Mouse (Mus musculus): ENCODE measurements around the gene Scd2. TPM values are rescaled to one million over a fixed set of nuclear protein-coding genes. Genes with fewer than 3 reads are reported as not detected.

Gene Scd2
- polyA plus RNA-seq, 1 experiment from 2014 or later = 293 TPM

DNA sequence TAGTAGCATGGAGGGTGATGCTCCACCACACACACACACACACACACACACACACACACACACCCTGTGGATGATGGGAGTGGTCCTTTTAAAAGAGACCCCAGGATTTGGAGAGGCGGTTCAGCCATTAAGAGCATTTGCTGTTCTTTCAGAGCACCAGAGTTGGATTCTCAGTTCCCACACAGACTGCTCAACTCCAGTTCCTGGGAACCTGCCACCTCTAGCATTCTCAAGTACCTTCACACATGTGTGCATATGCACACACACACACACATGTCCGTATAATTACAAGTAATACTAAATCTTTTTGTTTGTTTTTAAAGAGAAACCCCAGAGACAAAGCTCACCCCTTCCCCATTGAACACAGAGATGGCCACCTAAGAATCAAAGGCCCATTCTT, 1.4 kb upstream of the Scd2 start:
- 71% methylated on average over 2 of the region's 2 CpGs for WGBS
- H3K4me1 ChIP-seq (ENCODE audit: control insufficient read depth, insufficient read depth, low read length) = peaks cover 25% of the 10 kb centered on the region
- no peak overlapping the region for H3K4me2 ChIP-seq (ENCODE audit: low read depth, low read length)
- no peaks in the 10 kb centered on the region for H3K9me3 ChIP-seq (ENCODE audit: control insufficient read depth, low read length)
- no peak for ATAC-seq (ENCODE audit: low read depth)
- no peak overlapping the region; the same call in 1 of the 2 replicates for H3K27ac ChIP-seq (ENCODE audit: low read depth, low read length)
- no peak overlapping the region for H3K4me3 ChIP-seq (ENCODE audit: low read depth, low read length)
- no peaks in the 10 kb centered on the region for H3K27me3 ChIP-seq (ENCODE audit: control insufficient read depth, insufficient read depth, low read length)
- H3K9ac ChIP-seq (replicated peaks; ENCODE audit: low read depth, low read length) = no peak overlapping the region
- H3K36me3 ChIP-seq (ENCODE audit: control insufficient read depth, insufficient read depth, low read length) = peaks cover 4% of the 10 kb centered on the region; the same call in 1 of the 2 replicates

GRCm38 (mm10) chr19:44292483-44292882, 991 bp upstream of the Scd2 start:
- H3K4me2 ChIP-seq (ENCODE audit: low read depth, low read length) = peak overlapping the region; percentile 95
- no peak overlapping the region for H3K9ac ChIP-seq (replicated peaks; ENCODE audit: low read depth, low read length)
- H3K27ac ChIP-seq (ENCODE audit: low read depth, low read length) = peak overlapping the region; percentile 97
- no peaks in the 10 kb centered on the region for H3K27me3 ChIP-seq (ENCODE audit: control insufficient read depth, insufficient read depth, low read length)
- no peak overlapping the region for H3K4me3 ChIP-seq (ENCODE audit: low read depth, low read length)
- H3K4me1 ChIP-seq (ENCODE audit: control insufficient read depth, insufficient read depth, low read length) = peaks cover 29% of the 10 kb centered on the region
- no peaks in the 10 kb centered on the region for H3K9me3 ChIP-seq (ENCODE audit: control insufficient read depth, low read length)
- peaks cover 8% of the 10 kb centered on the region; the same call in 1 of the 2 replicates for H3K36me3 ChIP-seq (ENCODE audit: control insufficient read depth, insufficient read depth, low read length)
- no peak for ATAC-seq (ENCODE audit: low read depth)
- WGBS = 36% methylated on average over 3 of the region's 3 CpGs

GRCm38 (mm10) chr19:44293769-44294551, 486 bp downstream of the Scd2 start:
- ATAC-seq (ENCODE audit: low read depth) = peak; percentile 98
- WGBS = under 1% methylated on average over 29 of the region's 31 CpGs

DNA sequence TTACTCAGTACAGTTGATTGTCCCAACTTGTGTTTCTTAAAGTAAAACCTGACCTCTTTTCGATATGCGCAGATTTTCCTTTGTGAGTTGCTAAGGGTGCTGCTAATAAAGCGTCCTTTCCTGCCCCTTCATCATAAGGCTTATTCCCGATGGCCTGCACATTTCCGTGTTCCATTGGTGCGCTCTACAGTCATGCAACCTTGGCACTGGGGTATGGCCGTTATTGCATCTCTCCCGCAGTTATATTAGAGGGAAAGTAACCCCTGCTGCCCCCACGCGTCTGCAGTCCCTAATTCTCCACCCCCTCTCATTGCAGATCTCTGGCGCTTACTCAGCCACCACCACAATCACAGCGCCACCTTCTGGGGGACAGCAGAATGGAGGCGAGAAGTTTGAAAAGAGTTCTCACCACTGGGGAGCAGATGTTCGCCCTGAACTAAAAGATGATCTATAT, 1.1 kb downstream of the Scd2 start:
- Histone ChIP-seq H3K9me3 (ENCODE audit: control insufficient read depth, low read length) (no peaks in the 10 kb centered on the region), H3K4me1 (ENCODE audit: control insufficient read depth, insufficient read depth, low read length) (peaks cover 48% of the 10 kb centered on the region), H3K4me3 (ENCODE audit: low read depth, low read length) (peak overlapping the region; percentile 79), H3K4me2 (ENCODE audit: low read depth, low read length) (peak overlapping the region; percentile 95), H3K36me3 (ENCODE audit: control insufficient read depth, insufficient read depth, low read length) (peaks cover 28% of the 10 kb centered on the region), H3K9ac (replicated peaks; ENCODE audit: low read depth, low read length) (peak overlapping the region; percentile 93), H3K27ac (ENCODE audit: low read depth, low read length) (peak overlapping the region; percentile 97), H3K27me3 (ENCODE audit: control insufficient read depth, insufficient read depth, low read length) (no peaks in the 10 kb centered on the region)
- under 1% methylated on average over 14 of the region's 14 CpGs for WGBS
- peak; percentile 60 for ATAC-seq (ENCODE audit: low read depth)

More at GRCm38 (mm10) chr19:44293769-44294551, 486 bp downstream of the Scd2 start:
- Histone ChIP-seq H3K4me2 (ENCODE audit: low read depth, low read length) (peak overlapping the region; percentile 95), H3K9me3 (ENCODE audit: control insufficient read depth, low read length) (no peaks in the 10 kb centered on the region), H3K36me3 (ENCODE audit: control insufficient read depth, insufficient read depth, low read length) (peaks cover 23% of the 10 kb centered on the region), H3K9ac (replicated peaks; ENCODE audit: low read depth, low read length) (peak overlapping the region; percentile 93), H3K27me3 (ENCODE audit: control insufficient read depth, insufficient read depth, low read length) (no peaks in the 10 kb centered on the region), H3K27ac (ENCODE audit: low read depth, low read length) (peak overlapping the region; percentile 97), H3K4me3 (ENCODE audit: low read depth, low read length) (peak overlapping the region; percentile 79), H3K4me1 (ENCODE audit: control insufficient read depth, insufficient read depth, low read length) (peaks cover 44% of the 10 kb centered on the region)

- no peak for ATAC-seq (ENCODE audit: low read depth)
- peak overlapping the region; percentile 95 for H3K4me2 ChIP-seq (ENCODE audit: low read depth, low read length)
- peaks cover 34% of the 10 kb centered on the region for H3K36me3 ChIP-seq (ENCODE audit: control insufficient read depth, insufficient read depth, low read length)
- H3K27me3 ChIP-seq (ENCODE audit: control insufficient read depth, insufficient read depth, low read length) = no peaks in the 10 kb centered on the region
- H3K9me3 ChIP-seq (ENCODE audit: control insufficient read depth, low read length) = no peaks in the 10 kb centered on the region
- peak overlapping the region; percentile 79 for H3K4me3 ChIP-seq (ENCODE audit: low read depth, low read length)
- 0% methylated on average over 3 of the region's 3 CpGs for WGBS
- H3K4me1 ChIP-seq (ENCODE audit: control insufficient read depth, insufficient read depth, low read length) = peaks cover 54% of the 10 kb centered on the region
- peak overlapping the region; percentile 93 for H3K9ac ChIP-seq (replicated peaks; ENCODE audit: low read depth, low read length)
- no peak overlapping the region; the same call in 1 of the 2 replicates for H3K27ac ChIP-seq (ENCODE audit: low read depth, low read length)
Observed at GRCm38 (mm10) chr19:44295251-44295650, 1.8 kb downstream of the Scd2 start.

- H3K4me3 ChIP-seq (ENCODE audit: low read depth, low read length) = peak overlapping the region; percentile 79
- H3K4me2 ChIP-seq (ENCODE audit: low read depth, low read length) = peak overlapping the region; percentile 95
- ATAC-seq (ENCODE audit: low read depth) = no peak
- peaks cover 39% of the 10 kb centered on the region for H3K36me3 ChIP-seq (ENCODE audit: control insufficient read depth, insufficient read depth, low read length)
- H3K4me1 ChIP-seq (ENCODE audit: control insufficient read depth, insufficient read depth, low read length) = peaks cover 59% of the 10 kb centered on the region
- peak overlapping the region; percentile 93 for H3K9ac ChIP-seq (replicated peaks; ENCODE audit: low read depth, low read length)
- no peaks in the 10 kb centered on the region for H3K27me3 ChIP-seq (ENCODE audit: control insufficient read depth, insufficient read depth, low read length)
- 2% methylated on average over 4 of the region's 4 CpGs for WGBS
- no peaks in the 10 kb centered on the region for H3K9me3 ChIP-seq (ENCODE audit: control insufficient read depth, low read length)
- no peak overlapping the region; the same call in 1 of the 2 replicates for H3K27ac ChIP-seq (ENCODE audit: low read depth, low read length)
Observed at GRCm38 (mm10) chr19:44295741-44296140, 2.3 kb downstream of the Scd2 start.

DNA sequence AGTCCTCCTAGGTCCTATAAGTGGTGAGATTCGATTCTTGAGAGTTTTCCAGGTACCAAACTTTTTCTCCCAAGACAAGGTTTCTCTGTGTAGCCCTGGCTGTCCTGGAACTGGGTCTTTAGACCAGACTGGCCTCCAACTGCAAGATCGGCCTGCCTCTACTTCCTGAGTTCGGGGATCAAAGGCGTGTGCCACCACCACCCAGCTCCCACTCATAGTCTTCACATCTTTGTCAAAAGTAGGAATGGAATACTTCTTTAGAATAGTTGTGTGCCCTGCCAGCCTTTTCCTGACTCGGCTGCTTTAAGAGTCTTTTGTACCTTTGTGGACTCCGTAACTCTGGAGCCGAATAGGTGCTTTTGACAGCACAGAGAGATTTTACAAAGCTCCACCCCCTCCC, 2.7 kb downstream of the Scd2 start:
- WGBS = 17% methylated on average over 7 of the region's 7 CpGs
- ATAC-seq (ENCODE audit: low read depth) = no peak
- no peaks in the 10 kb centered on the region for H3K9me3 ChIP-seq (ENCODE audit: control insufficient read depth, low read length)
- peak overlapping the region; percentile 79 for H3K4me3 ChIP-seq (ENCODE audit: low read depth, low read length)
- peaks cover 44% of the 10 kb centered on the region for H3K36me3 ChIP-seq (ENCODE audit: control insufficient read depth, insufficient read depth, low read length)
- H3K9ac ChIP-seq (replicated peaks; ENCODE audit: low read depth, low read length) = peak overlapping the region; percentile 58
- H3K4me1 ChIP-seq (ENCODE audit: control insufficient read depth, insufficient read depth, low read length) = peaks cover 64% of the 10 kb centered on the region
- H3K4me2 ChIP-seq (ENCODE audit: low read depth, low read length) = peak overlapping the region; percentile 95
- no peak overlapping the region; the same call in 1 of the 2 replicates for H3K27ac ChIP-seq (ENCODE audit: low read depth, low read length)
- no peaks in the 10 kb centered on the region for H3K27me3 ChIP-seq (ENCODE audit: control insufficient read depth, insufficient read depth, low read length)

GRCm38 (mm10) chr19:44297068-44297760, 3.7 kb downstream of the Scd2 start:
- peak overlapping the region; percentile 79 for H3K4me3 ChIP-seq (ENCODE audit: low read depth, low read length)
- no peaks in the 10 kb centered on the region for H3K9me3 ChIP-seq (ENCODE audit: control insufficient read depth, low read length)
- no peak for ATAC-seq (ENCODE audit: low read depth)
- WGBS = 56% methylated on average over 8 of the region's 8 CpGs
- peaks cover 53% of the 10 kb centered on the region for H3K36me3 ChIP-seq (ENCODE audit: control insufficient read depth, insufficient read depth, low read length)
- H3K27ac ChIP-seq (ENCODE audit: low read depth, low read length) = no peak overlapping the region
- H3K9ac ChIP-seq (replicated peaks; ENCODE audit: low read depth, low read length) = peak overlapping the region; percentile 58
- H3K4me2 ChIP-seq (ENCODE audit: low read depth, low read length) = peak overlapping the region; percentile 95
- H3K27me3 ChIP-seq (ENCODE audit: control insufficient read depth, insufficient read depth, low read length) = no peaks in the 10 kb centered on the region
- peaks cover 61% of the 10 kb centered on the region for H3K4me1 ChIP-seq (ENCODE audit: control insufficient read depth, insufficient read depth, low read length)

- H3K4me2 ChIP-seq (ENCODE audit: low read depth, low read length) = peak overlapping the region; percentile 95
- H3K9ac ChIP-seq (replicated peaks; ENCODE audit: low read depth, low read length) = peak overlapping the region; percentile 58
- H3K9me3 ChIP-seq (ENCODE audit: control insufficient read depth, low read length) = no peaks in the 10 kb centered on the region
- H3K4me3 ChIP-seq (ENCODE audit: low read depth, low read length) = peak overlapping the region; percentile 79
- H3K36me3 ChIP-seq (ENCODE audit: control insufficient read depth, insufficient read depth, low read length) = peaks cover 59% of the 10 kb centered on the region
- H3K27ac ChIP-seq (ENCODE audit: low read depth, low read length) = no peak overlapping the region
- no peaks in the 10 kb centered on the region for H3K27me3 ChIP-seq (ENCODE audit: control insufficient read depth, insufficient read depth, low read length)
- ATAC-seq (ENCODE audit: low read depth) = no peak
- WGBS = 72% methylated on average over 9 of the region's 9 CpGs
- H3K4me1 ChIP-seq (ENCODE audit: control insufficient read depth, insufficient read depth, low read length) = peaks cover 57% of the 10 kb centered on the region
Observed at GRCm38 (mm10) chr19:44297862-44298261, 4.4 kb downstream of the Scd2 start.

Data from neural tube, embryonic 14.5 days (tissue).